Mouse (Mus musculus) NIH3T3 (cell line): ENCODE measurements around the gene Exoc4.

Experiments
- DNase-seq: peaks from one replicate; pipeline ENCODE4 v3.0.0-alpha.2; 2012; ENCODE audit warnings: low read depth

Gene Exoc4

GRCm38 (mm10) chr6:33476134-33476533 lies 227.2 kb downstream of the Exoc4 start:
- DNase-seq: no peak

DNA sequence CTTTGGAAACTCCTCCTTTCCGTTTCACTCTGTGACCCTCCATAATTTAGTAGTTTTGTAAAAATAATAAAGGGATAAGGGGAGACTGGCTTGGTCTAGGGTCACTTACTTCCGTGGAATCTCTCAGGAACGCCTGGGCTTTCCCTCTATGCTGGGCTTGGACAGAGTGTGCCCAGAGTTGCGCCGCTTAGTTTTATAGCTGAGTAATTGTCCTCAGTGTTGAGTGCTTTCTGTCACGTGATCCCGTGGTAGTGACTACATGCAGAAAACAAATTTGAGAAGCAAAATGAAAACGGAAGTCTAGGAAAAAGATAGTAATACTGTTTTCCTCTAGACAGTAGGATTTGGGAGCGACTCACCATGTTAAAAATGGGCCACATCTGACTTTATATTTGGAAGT lies 235.7 kb downstream of the Exoc4 start:
- DNase-seq: no peak

DNA sequence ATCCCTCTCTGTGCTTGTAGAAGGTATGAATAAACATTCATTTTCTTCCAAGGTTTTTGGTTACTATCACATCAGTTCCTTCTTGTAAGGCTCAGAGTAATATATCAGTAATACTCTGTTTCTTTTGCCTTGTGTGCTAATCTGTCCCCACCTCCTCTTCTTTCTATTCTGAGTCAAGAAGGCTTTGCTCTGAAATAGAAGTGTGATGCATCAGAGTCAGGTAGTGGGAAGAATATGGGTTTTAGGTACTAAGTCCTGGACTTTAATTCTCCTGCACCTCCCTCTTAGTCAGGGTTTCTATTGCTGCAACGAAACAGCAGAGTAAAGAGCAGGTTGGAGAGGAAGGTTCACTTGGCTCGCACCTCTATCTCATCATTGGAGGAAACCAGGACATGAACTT lies 240.9 kb downstream of the Exoc4 start:
- DNase-seq: no peak

DNA sequence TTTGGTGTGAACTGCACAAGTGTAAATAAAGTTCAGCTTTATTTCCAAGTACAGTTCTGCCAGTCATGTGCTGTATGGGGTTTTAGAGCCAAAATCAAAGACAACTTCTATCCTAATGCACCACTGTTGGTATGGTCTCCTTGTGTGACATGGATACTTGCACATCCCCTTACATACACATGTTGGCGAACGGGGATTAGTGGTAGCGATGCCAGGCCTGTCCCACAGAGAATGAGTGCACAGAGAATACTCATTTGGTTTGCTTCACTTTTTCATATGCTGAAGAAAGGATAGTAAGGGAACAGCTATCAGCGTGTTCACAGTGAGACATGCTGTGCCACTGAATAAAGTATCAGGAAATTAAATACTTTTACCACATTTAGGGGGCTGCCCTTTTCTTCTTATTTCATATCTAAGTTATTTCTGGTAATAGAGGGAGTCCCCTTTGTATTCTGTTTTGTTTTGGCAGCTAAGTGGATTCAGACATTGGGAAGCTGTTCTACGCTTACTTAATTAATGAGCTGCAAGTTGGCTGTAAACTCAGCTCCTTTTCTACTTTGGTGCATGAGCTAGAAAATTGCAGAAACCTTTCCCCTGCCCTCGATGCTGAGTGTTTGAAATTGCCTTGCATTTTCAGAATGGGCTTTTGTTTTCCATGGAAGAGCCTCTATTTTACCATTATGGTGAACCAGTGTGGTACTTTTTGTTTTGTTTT lies 247.4 kb downstream of the Exoc4 start:
- no peak for DNase-seq

GRCm38 (mm10) chr6:33497348-33497747 lies 248.5 kb downstream of the Exoc4 start:
- DNase-seq: no peak

DNA sequence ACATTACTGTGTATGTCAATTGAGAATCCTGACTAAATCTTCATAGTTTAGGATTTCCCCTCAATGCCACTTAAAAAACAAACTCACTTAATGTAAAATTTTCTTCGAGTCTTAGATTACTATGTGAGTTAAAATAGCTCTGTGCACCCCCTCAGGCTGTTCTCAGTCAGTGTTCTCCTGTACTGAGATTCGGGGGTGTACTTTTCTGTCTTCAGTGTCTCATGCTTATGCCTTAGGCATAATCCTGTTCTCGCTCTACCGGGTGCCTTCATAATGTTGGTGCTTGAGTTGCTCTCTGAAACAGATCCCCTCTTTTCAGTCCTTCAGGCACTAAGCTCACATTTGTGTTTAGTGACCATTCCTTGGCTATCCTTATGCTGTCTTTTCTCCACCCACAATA lies 253.5 kb downstream of the Exoc4 start:
- no peak for DNase-seq

DNA sequence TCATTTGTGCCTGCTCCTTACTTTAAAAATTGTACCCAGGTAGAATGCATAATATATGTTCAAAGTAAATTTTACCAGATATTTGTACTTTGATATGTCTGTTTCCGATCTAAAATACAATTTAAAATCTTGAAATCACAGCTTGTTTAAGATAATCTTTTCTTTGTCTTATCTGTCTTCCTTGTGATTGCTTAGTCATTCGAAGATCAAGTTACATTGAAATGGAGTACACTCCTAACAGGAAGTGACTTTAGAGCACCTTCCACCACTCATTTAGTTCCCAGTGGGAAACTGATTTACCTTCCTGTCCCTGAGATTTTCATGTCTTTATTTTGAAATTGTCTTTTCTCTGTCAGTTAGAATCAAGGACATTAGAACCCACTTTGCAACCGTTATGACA lies 254.5 kb downstream of the Exoc4 start:
- no peak for DNase-seq

DNA sequence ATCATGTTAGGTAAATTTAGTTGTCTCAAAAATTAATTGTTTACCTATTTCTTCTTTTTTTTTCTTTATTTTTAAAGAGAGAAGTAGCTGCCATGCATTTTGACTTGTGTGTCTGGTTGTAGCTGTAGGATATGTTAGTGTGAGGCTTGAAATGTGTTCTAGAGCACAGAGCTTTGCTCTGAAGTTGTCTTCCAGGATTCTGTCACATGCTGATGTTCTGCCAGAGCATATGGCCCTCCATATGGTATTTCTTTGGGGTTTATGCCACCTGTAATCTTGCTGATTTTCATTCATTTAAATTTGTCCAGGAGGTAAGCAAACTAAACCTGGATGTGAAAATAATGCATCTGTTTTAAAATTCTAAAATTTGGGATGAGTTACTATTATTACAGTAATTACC lies 258.2 kb downstream of the Exoc4 start:
- no peak for DNase-seq

DNA sequence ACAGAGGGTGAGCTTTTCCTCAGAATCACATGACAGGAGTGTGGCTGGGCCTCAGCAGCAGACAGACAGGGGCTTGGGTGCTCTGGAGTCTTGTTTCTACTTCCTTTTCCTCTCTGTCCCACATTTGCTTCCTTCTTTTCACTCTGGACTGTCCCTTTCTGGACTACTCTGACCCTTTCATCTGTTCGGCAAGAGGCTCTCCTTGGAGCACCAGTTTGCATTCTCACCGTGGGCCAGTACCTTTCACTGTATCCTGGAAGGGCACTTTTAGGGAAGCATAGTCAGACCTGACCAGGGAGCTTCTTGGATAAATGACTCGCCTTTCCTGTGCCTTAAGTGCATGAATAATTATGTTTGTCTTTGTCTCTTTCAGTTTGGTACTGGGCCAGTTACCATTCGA lies 266.5 kb downstream of the Exoc4 start:
- peak; percentile 31 for DNase-seq

- no peak for DNase-seq
Observed at GRCm38 (mm10) chr6:33516798-33517197, 267.9 kb downstream of the Exoc4 start.

DNA sequence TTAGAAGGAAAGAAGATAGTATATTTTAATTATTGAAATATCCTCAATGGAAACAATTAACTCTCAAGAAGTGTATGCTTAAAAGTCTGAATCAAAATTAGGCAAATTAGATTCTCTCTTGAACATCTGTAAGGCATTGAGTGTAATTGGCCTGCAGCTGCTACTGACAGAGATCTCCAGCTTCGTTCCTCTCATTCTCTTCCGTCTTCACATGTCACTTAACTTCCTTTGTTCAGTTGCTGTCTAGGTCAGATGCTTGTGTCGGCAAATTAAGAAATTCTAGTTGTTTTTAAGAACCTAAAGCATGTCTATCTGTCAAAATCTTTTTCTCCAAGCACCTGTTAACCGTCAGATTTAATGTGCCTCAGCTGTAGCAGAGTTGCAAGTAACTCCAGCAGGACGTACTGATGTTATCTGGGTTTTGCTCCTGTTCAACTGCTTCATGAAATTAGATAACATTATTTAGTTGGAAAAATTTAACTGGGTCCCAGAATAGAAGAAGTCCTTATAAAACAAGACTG lies 269.1 kb downstream of the Exoc4 start:
- DNase-seq: no peak

DNA sequence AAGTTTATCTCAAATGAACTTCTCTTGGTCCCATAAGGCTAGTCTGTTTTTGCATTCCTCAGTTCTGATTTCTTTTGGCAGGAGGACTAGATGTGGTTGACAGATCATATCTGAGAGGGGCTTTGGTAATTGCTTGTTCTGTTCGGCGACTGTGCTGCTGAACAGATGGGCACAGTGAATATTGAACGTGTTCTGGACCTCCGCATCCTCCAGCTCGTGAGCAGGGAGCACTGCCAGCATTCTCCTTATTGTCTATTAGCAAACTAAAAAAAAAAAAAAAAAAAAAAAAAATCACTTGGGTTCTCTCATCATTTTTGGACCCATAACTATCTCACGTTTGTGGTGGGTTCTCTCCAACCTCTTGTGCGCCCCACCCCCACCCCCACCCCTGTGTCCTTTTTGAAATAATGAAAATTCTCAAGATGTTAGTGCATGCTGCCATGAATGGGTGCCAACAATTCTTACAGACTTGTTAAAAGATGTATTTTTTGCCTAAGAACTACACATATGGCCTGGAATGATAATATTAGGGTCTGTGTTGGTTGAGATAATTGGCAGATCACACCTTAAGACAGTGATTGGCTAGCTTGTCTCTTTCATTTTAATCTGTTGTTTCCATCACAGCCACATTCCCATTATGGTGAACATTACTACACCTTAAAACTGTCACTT lies 276.9 kb downstream of the Exoc4 start:
- DNase-seq: no peak

DNA sequence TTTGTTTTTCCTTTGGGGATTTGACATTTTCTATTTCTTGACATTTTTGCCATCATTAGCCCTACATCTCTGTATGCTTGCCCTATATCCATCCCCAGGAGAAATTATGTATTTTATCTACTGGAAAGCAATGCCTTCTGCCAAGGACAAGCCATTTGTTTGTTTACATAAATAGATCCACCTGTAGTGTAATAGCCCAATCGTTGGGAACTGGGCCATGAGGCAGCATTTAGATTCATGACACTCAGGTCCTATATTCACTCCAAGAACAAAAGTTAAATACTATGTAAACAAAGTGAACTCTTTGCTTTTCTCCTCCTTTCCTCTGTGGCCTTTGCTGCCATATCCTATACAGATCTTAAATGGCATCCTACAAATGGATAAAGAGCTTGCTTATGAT lies 291.5 kb downstream of the Exoc4 start:
- no peak for DNase-seq

- peak; percentile 24 for DNase-seq
Observed at GRCm38 (mm10) chr6:33542712-33543111, 293.8 kb downstream of the Exoc4 start.

DNA sequence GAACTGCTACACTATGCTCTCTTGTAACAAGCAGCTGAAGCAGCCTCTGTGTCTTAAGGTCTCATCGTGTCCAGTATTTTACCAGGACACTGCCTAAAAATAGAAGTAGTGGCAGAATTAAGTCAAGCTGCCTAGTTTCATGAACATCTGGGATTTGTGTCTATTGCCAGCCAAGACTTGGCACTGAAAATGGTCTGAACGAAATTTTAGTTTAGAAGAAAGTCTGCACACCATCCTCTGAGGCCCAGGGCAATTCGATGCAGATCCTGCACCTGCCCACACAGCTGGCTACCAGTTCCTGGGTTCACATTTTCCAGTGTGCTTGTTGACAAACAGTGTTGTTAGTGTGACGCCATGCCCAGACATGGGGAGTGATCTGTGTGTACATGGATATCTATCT lies 303.0 kb downstream of the Exoc4 start:
- DNase-seq: no peak

GRCm38 (mm10) chr6:33560925-33561324 lies 312.0 kb downstream of the Exoc4 start:
- DNase-seq: no peak

- DNase-seq: no peak
Observed at GRCm38 (mm10) chr6:33561911-33562310, 313.0 kb downstream of the Exoc4 start.

GRCm38 (mm10) chr6:33575947-33576346 lies 327.1 kb downstream of the Exoc4 start:
- no peak for DNase-seq

DNA sequence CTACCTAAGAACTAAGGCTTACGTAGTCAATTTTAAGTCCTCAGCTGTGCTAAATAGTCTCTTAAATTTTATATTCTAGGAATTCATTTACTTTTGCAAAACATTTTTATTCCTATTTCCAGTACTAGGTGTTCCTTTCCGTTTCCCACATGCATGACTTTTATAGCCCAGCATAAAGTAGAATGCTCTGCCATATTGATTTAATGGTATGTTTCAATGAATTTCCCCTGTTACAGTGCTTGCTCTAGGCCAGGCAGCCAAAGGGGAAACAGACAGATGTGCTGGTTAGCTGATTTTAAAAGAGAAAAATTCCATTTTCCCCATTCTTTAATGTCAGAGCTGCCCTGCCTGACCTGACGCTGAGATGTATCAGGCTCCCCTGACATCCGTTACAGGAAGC lies 359.6 kb downstream of the Exoc4 start:
- no peak for DNase-seq

DNA sequence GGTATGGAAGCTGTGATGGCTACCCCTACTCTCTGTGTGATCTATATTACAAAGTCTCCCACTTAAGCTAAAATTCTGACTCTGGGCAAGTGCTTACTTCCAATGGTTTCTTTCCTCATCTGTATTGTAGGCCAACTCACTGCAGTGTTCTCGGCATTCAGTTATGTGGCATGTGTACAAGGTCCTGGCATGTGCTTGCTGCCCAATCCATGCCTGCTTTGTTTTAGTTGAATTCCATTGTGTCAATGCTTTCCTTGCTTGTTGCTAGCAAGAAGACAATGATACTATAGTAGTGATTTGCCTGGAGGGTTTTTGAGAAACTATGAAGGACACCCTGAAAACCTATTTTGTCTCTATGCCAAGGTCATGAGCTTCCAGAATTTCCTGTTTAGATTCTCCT lies 365.1 kb downstream of the Exoc4 start:
- DNase-seq: peak; percentile 17

- no peak for DNase-seq
Observed at GRCm38 (mm10) chr6:33618590-33618989, 369.7 kb downstream of the Exoc4 start.

- no peak for DNase-seq
Observed at GRCm38 (mm10) chr6:33620701-33621100, 371.8 kb downstream of the Exoc4 start.

- DNase-seq: no peak
Observed at GRCm38 (mm10) chr6:33625931-33626330, 377.0 kb downstream of the Exoc4 start.

DNA sequence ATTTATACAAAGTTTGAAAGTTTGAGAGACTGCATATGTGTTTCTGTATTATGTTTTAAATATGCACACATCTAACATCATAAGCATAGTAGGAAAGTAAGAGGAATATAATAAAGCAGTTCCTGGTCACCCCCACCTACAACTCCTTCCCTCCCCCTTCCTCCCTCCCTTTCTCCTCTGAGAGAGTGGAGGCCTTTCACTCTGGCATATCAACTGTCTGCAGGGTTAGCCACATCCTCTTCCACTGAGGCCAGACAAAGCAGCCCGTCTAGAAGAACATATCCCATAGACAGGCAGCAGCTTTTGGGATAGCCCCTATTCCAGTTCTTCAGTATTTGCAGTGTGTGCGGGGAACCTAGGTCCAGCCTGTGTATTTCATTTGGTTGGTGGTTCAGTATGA lies 382.2 kb downstream of the Exoc4 start:
- no peak for DNase-seq
